Mouse (Mus musculus) ES-Bruce4 (cell line): Measurements from ENCODE around the gene Gstp3. TPM values are rescaled to one million over a fixed set of nuclear protein-coding genes. Genes with fewer than 3 reads are reported as not detected.

Experiments
- H3K27ac ChIP-seq: 2 replicates; pipeline ENCODE4 v1.5.1; 2012; ENCODE audit warnings: low read length, inconsistent platforms; ENCODE audit not compliant: insufficient read depth
- H3K27me3 ChIP-seq: 2 replicates; pipeline ENCODE4 v1.6.1; 2012; ENCODE audit warnings: mild to moderate bottlenecking, low read length, inconsistent platforms; ENCODE audit not compliant: control insufficient read depth, poor library complexity, insufficient read depth, severe bottlenecking
- H3K36me3 ChIP-seq: 2 replicates; pipeline ENCODE4 v1.6.1; 2012; ENCODE audit warnings: inconsistent platforms, mild to moderate bottlenecking, low read length, moderate library complexity; ENCODE audit not compliant: control insufficient read depth, poor library complexity, insufficient read depth, severe bottlenecking
- H3K4me1 ChIP-seq: one replicate; pipeline ENCODE4 v1.8.1; 2011; ENCODE audit warnings: low read length; ENCODE audit not compliant: control insufficient read depth, insufficient read depth
- H3K4me3 ChIP-seq: 2 replicates; pipeline ENCODE4 v1.5.1; 2011; ENCODE audit warnings: low read depth, mild to moderate bottlenecking, low read length
- H3K9ac ChIP-seq: 2 replicates; pipeline ENCODE4 v1.6.1; 2012; ENCODE audit warnings: low read depth, mild to moderate bottlenecking, inconsistent platforms; ENCODE audit not compliant: poor library complexity, severe bottlenecking
- H3K9me3 ChIP-seq: replicated peaks from 2 replicates; pipeline ENCODE4 v1.6.1; 2012; ENCODE audit warnings: mild to moderate bottlenecking, low read length, inconsistent platforms; ENCODE audit not compliant: control insufficient read depth, poor library complexity, insufficient read depth, severe bottlenecking
- CTCF ChIP-seq: IDR thresholded peaks from one replicate; pipeline ENCODE4 v1.8.1; 2011; ENCODE audit warnings: low read depth, low read length
- EP300 ChIP-seq: IDR thresholded peaks from 2 replicates; pipeline ENCODE4 v1.6.1; 2011; ENCODE audit warnings: low read depth, low read length; ENCODE audit not compliant: insufficient read depth
- POLR2A ChIP-seq: IDR thresholded peaks from one replicate; pipeline ENCODE4 v1.8.1; 2011; ENCODE audit warnings: low read length; ENCODE audit not compliant: insufficient read depth
- polyA plus RNA-seq: library from polyadenylated mRNA; stranded (reverse); fragments of >200 nt; gene quantifications from 2 replicates; pipeline ENCODE4 v1.2.4, GENCODE M21; 2011; ENCODE audit warnings: low read depth; ENCODE audit not compliant: missing spikeins, insufficient read depth, insufficient read length

Gstp3 gene
- polyA plus RNA-seq, 1 experiment = 0.91 TPM

- Histone ChIP-seq H3K36me3 (no peaks in the 10 kb centered on the region), H3K9me3 (no peaks in the 10 kb centered on the region), H3K9ac (no peak overlapping the region), H3K27me3 (no peaks in the 10 kb centered on the region), H3K4me1 (peaks cover 2% of the 10 kb centered on the region), H3K27ac (no peak overlapping the region), H3K4me3 (no peak overlapping the region)
- TF ChIP-seq POLR2A (no peak), EP300 (no peak), CTCF (no peak)
Observed at GRCm38 (mm10) chr19:4102626-4103025, 43.3 kb upstream of the Gstp3 start.

- H3K36me3 ChIP-seq = no peaks in the 10 kb centered on the region
- no peak overlapping the region for H3K9ac ChIP-seq
- H3K27ac ChIP-seq = no peak overlapping the region
- TF ChIP-seq EP300 = no peak
- peaks cover 2% of the 10 kb centered on the region for H3K4me1 ChIP-seq
- no peaks in the 10 kb centered on the region for H3K27me3 ChIP-seq
- no peaks in the 10 kb centered on the region for H3K9me3 ChIP-seq
- no peak overlapping the region for H3K4me3 ChIP-seq
Observed at GRCm38 (mm10) chr19:4102049-4102448, 42.7 kb upstream of the Gstp3 start.

- H3K4me1 ChIP-seq = peaks cover 2% of the 10 kb centered on the region
- TF ChIP-seq EP300 (no peak), CTCF (no peak), POLR2A (no peak)
- H3K27me3 ChIP-seq = no peaks in the 10 kb centered on the region
- no peaks in the 10 kb centered on the region for H3K36me3 ChIP-seq
- no peaks in the 10 kb centered on the region for H3K9me3 ChIP-seq
- no peak overlapping the region for H3K9ac ChIP-seq
- H3K4me3 ChIP-seq = no peak overlapping the region; the same call in 1 of the 2 replicates
- no peak overlapping the region for H3K27ac ChIP-seq
Observed at GRCm38 (mm10) chr19:4101466-4101865, 42.1 kb upstream of the Gstp3 start.

- H3K4me3 ChIP-seq = peak overlapping the region; percentile 62
- H3K27ac ChIP-seq = no peak overlapping the region
- peak overlapping the region; percentile 32 for H3K9ac ChIP-seq
- no peaks in the 10 kb centered on the region for H3K27me3 ChIP-seq
- peaks cover 2% of the 10 kb centered on the region for H3K4me1 ChIP-seq
- H3K36me3 ChIP-seq = no peaks in the 10 kb centered on the region
- no peak for TF ChIP-seq CTCF
- TF ChIP-seq POLR2A = no peak
- no peak for TF ChIP-seq EP300
- no peaks in the 10 kb centered on the region for H3K9me3 ChIP-seq
Observed at GRCm38 (mm10) chr19:4100718-4101261, 41.4 kb upstream of the Gstp3 start.

GRCm38 (mm10) chr19:4099837-4100717 is 40.7 kb upstream of the Gstp3 start, which contains the start of gene Pitpnm1:
Gene Pitpnm1, plus strand, starts transcription at chr19:4099998.
- no peak within 1 kb of the TSS for H3K27ac ChIP-seq
- no peaks in the 10 kb centered on the region for H3K27me3 ChIP-seq
- H3K9ac ChIP-seq = peak within 1 kb of the TSS; percentile 32
- peak within 1 kb of the TSS; percentile 62 for H3K4me3 ChIP-seq
- TF ChIP-seq POLR2A = no peak
- peaks cover 2% of the 10 kb centered on the region for H3K4me1 ChIP-seq
- no peaks in the 10 kb centered on the region for H3K9me3 ChIP-seq
- H3K36me3 ChIP-seq = no peaks in the 10 kb centered on the region

GRCm38 (mm10) chr19:4099056-4099455 is 39.7 kb upstream of the Gstp3 start:
- Histone ChIP-seq H3K4me3 (no peak overlapping the region), H3K27ac (no peak overlapping the region), H3K9ac (no peak overlapping the region), H3K27me3 (no peaks in the 10 kb centered on the region), H3K9me3 (no peaks in the 10 kb centered on the region), H3K36me3 (no peaks in the 10 kb centered on the region), H3K4me1 (peaks cover 2% of the 10 kb centered on the region)
- TF ChIP-seq CTCF = peak; percentile 97
- 0 out of 2 replicates have a peak, but pooled peaks have one; percentile 30 for TF ChIP-seq EP300
- no peak for TF ChIP-seq POLR2A
